Mouse (Mus musculus) embryonic facial prominence, embryonic 15.5 days (tissue): ENCODE measurements around the gene Dcst2. TPM values are rescaled to one million over a fixed set of nuclear protein-coding genes. Genes with fewer than 3 reads are reported as not detected.

Experiments
- ATAC-seq: fragments of 200-750 bp; cut with Nextera tagmentation; 2 replicates; pipeline ENCODE4 v1.8.0; 2017; ENCODE audit warnings: low read depth, moderate TSS enrichment; ENCODE audit not compliant: insufficient number of reproducible peaks, low FRiP score, low TSS enrichment
- H3K27ac ChIP-seq: fragments of 300-500 bp; sonication (generic); replicated peaks from 2 replicates; pipeline ENCODE4 v1.5.1; 2015; ENCODE audit warnings: mild to moderate bottlenecking, inconsistent platforms
- H3K27me3 ChIP-seq: fragments of 300-500 bp; sonication (generic); 2 replicates; pipeline ENCODE4 v1.6.1; 2015; ENCODE audit warnings: inconsistent platforms
- H3K36me3 ChIP-seq: fragments of 300-500 bp; sonication (generic); 2 replicates; pipeline ENCODE4 v1.6.1; 2015; ENCODE audit warnings: mild to moderate bottlenecking, inconsistent platforms
- H3K4me1 ChIP-seq: fragments of 300-500 bp; sonication (generic); 2 replicates; pipeline ENCODE4 v1.6.1; 2015; ENCODE audit warnings: inconsistent platforms
- H3K4me2 ChIP-seq: fragments of 300-500 bp; sonication (generic); replicated peaks from 2 replicates; pipeline ENCODE4 v1.6.1; 2015; ENCODE audit warnings: mild to moderate bottlenecking, inconsistent platforms
- H3K4me3 ChIP-seq: fragments of 300-500 bp; sonication (generic); replicated peaks from 2 replicates; pipeline ENCODE4 v1.5.1; 2015; ENCODE audit warnings: mild to moderate bottlenecking, inconsistent platforms
- H3K9ac ChIP-seq: fragments of 300-500 bp; sonication (generic); 2 replicates; pipeline ENCODE4 v1.6.1; 2015; ENCODE audit warnings: inconsistent platforms
- H3K9me3 ChIP-seq: fragments of 300-500 bp; sonication (generic); replicated peaks from 2 replicates; pipeline ENCODE4 v1.6.1; 2016; ENCODE audit warnings: inconsistent platforms
- whole genome bisulfite sequencing: fragments of 180-500 bp; shearing (Covaris S2); methylation state at CpG from one replicate; pipeline ENCODE4 v1.1.7; 2015; 5-methylcytosine and 5-hydroxymethylcytosine counted together
- polyA plus RNA-seq: library from polyadenylated mRNA; unstranded; fragments of >200 nt; fragmentation: Nextera tagmentation; extraction: Ambion mirVana; gene quantifications from 2 replicates; pipeline ENCODE4 v1.2.1, GENCODE M21; 2015

The Dcst2 gene
- 0.13 and 0.21 TPM in 2 replicates for polyA plus RNA-seq

- H3K27me3 ChIP-seq: no peaks in the 10 kb centered on the region
- no peak within 1 kb of the TSS for H3K4me3 ChIP-seq
- H3K36me3 ChIP-seq: no peaks in the 10 kb centered on the region
- WGBS: 80% methylated on average over 7 of the region's 7 CpGs
- H3K4me1 ChIP-seq: no peaks in the 10 kb centered on the region
- no peak for ATAC-seq
- H3K9me3 ChIP-seq: no peaks in the 10 kb centered on the region
- no peak within 1 kb of the TSS for H3K9ac ChIP-seq
- no peak within 1 kb of the TSS for H3K27ac ChIP-seq
- H3K4me2 ChIP-seq: no peak within 1 kb of the TSS
These were observed at the start of gene Dcst2 for GRCm38 (mm10) chr3:89361675-89362074. TSS of gene Dcst2 (plus strand) at chr3:89361975.

DNA sequence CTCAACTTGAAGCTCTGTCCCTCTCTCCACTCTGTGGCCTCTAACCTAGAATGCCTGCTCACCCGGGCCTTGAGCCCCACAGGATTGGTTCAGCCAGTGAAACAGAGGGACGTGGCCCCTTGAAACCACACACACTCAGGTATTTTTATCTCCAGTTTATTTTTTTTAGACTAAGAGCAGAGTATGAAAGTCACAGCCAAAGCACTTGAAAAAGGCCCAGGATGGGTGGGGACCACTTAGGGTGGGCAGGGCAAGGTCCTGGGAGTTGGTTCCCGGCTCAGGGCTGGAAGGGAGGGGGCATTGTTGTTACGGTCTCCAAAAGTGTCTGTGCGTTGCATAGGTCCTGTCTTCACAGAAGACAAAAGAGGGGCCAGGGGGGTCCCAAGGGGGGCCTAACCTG lies 47.4 kb upstream of the Dcst2 start:
- Histone ChIP-seq H3K4me2 (no peak overlapping the region), H3K4me3 (no peak overlapping the region), H3K9ac (no peak overlapping the region), H3K9me3 (no peaks in the 10 kb centered on the region), H3K27me3 (peaks cover 17% of the 10 kb centered on the region), H3K4me1 (peaks cover 49% of the 10 kb centered on the region), H3K27ac (no peak overlapping the region), H3K36me3 (no peaks in the 10 kb centered on the region)
- no peak for ATAC-seq
- 70% methylated on average over 5 of the region's 5 CpGs for WGBS

GRCm38 (mm10) chr3:89314791-89315190 lies 47.0 kb upstream of the Dcst2 start:
- Histone ChIP-seq H3K4me2 (peak overlapping the region; percentile 59; the same call in 1 of the 2 replicates), H3K9me3 (no peaks in the 10 kb centered on the region), H3K27ac (no peak overlapping the region), H3K9ac (0 out of 2 replicates have a peak overlapping the region, but pooled peaks have one; percentile 28), H3K36me3 (no peaks in the 10 kb centered on the region), H3K27me3 (peaks cover 20% of the 10 kb centered on the region), H3K4me3 (no peak overlapping the region), H3K4me1 (peaks cover 54% of the 10 kb centered on the region)
- 31% methylated on average over 2 of the region's 2 CpGs for WGBS
- ATAC-seq: no peak

- peak overlapping the region; percentile 59 for H3K4me2 ChIP-seq
- no peak for ATAC-seq
- H3K9me3 ChIP-seq: no peaks in the 10 kb centered on the region
- peak overlapping the region; percentile 32 for H3K4me3 ChIP-seq
- H3K27me3 ChIP-seq: peaks cover 25% of the 10 kb centered on the region
- no peaks in the 10 kb centered on the region for H3K36me3 ChIP-seq
- H3K9ac ChIP-seq: peak overlapping the region; percentile 28; the same call in 1 of the 2 replicates
- 6% methylated on average over 26 of the region's 26 CpGs for WGBS
- peaks cover 59% of the 10 kb centered on the region for H3K4me1 ChIP-seq
- H3K27ac ChIP-seq: no peak overlapping the region
These were observed 46.4 kb upstream of the Dcst2 start for GRCm38 (mm10) chr3:89315195-89315929.

DNA sequence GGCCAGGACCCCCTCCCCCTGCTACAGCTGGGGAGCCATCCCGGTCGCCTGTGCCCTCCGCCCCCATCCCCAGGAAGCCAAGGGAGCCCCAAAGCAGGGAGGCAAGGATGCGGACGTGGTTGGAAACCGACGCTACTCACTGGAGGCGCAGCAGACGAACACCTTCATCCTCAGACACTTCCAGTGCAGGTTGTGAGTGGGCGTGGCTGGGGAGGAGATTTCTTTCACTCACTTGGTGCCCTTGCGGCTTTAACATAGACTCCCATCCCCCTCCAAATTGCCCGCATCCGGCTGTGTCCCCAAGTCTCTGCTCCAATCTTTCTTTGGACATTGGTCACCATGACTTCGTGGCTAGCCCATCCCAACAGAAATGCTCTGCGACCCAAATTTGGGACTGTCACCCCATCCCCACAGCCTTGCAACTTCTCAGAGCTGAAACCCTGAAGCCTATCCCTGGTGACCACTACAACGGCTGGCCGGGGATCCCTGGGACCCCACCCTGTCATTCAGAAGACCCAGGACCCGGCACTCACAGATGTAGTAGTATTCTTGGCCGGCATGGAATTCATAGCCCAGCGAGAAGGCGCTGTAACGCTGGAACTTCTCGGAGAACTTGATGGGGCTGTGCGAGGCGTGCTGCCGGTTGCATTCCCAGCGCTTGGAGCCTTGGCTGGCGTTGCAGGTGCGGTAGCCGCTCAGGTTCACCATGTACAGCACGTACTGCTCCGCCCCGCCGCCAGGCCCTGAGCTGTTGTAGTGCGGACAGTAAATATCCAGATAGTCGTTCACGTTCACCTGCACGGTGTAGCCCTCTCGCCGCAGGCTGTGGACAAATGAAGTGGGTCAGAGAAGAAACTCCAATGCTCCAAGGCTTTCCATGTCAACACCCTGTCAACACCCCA lies 45.6 kb upstream of the Dcst2 start:
- Histone ChIP-seq H3K36me3 (no peaks in the 10 kb centered on the region), H3K9ac (no peak overlapping the region), H3K4me1 (peaks cover 68% of the 10 kb centered on the region), H3K27me3 (peaks cover 28% of the 10 kb centered on the region), H3K27ac (no peak overlapping the region; the same call in 1 of the 2 replicates), H3K9me3 (no peaks in the 10 kb centered on the region), H3K4me2 (peak overlapping the region; percentile 59), H3K4me3 (peak overlapping the region; percentile 32)
- 10% methylated on average over 38 of the region's 40 CpGs for WGBS
- ATAC-seq: no peak

GRCm38 (mm10) chr3:89316833-89317232 lies 44.9 kb upstream of the Dcst2 start:
- Histone ChIP-seq H3K4me2 (peak overlapping the region; percentile 59; the same call in 1 of the 2 replicates), H3K27me3 (peaks cover 28% of the 10 kb centered on the region), H3K9me3 (no peaks in the 10 kb centered on the region), H3K27ac (no peak overlapping the region), H3K4me3 (0 out of 2 replicates have a peak overlapping the region, but pooled peaks have one; percentile 32), H3K9ac (no peak overlapping the region), H3K36me3 (no peaks in the 10 kb centered on the region), H3K4me1 (peaks cover 74% of the 10 kb centered on the region)
- WGBS: 0% methylated on average over 4 of the region's 4 CpGs
- peak; percentile 5; the same call in 1 of the 2 replicates for ATAC-seq

- Histone ChIP-seq H3K36me3 (no peaks in the 10 kb centered on the region), H3K4me2 (peak overlapping the region; percentile 59; the same call in 1 of the 2 replicates), H3K4me1 (peaks cover 78% of the 10 kb centered on the region), H3K4me3 (no peak overlapping the region), H3K27me3 (peaks cover 28% of the 10 kb centered on the region), H3K27ac (no peak overlapping the region), H3K9ac (no peak overlapping the region), H3K9me3 (no peaks in the 10 kb centered on the region)
- WGBS: 55% methylated on average over 6 of the region's 6 CpGs
- ATAC-seq: no peak
These were observed 44.5 kb upstream of the Dcst2 start for GRCm38 (mm10) chr3:89317246-89317645.

GRCm38 (mm10) chr3:89318316-89318715 lies 43.5 kb upstream of the Dcst2 start:
- Histone ChIP-seq H3K27me3 (peaks cover 28% of the 10 kb centered on the region), H3K4me1 (peaks cover 85% of the 10 kb centered on the region), H3K36me3 (no peaks in the 10 kb centered on the region), H3K4me2 (peak overlapping the region; percentile 98; the same call in 1 of the 2 replicates), H3K9ac (no peak overlapping the region), H3K9me3 (no peaks in the 10 kb centered on the region), H3K27ac (0 out of 2 replicates have a peak overlapping the region, but pooled peaks have one; percentile 63), H3K4me3 (0 out of 2 replicates have a peak overlapping the region, but pooled peaks have one; percentile 8)
- no peak for ATAC-seq
- whole genome bisulfite sequencing: 61% methylated on average over 8 of the region's 8 CpGs

- Histone ChIP-seq H3K27ac (peak overlapping the region; percentile 63; the same call in 1 of the 2 replicates), H3K9ac (peak overlapping the region; percentile 31; the same call in 1 of the 2 replicates), H3K4me3 (peak overlapping the region; percentile 64), H3K4me1 (peaks cover 85% of the 10 kb centered on the region), H3K9me3 (no peaks in the 10 kb centered on the region), H3K4me2 (peak overlapping the region; percentile 98), H3K36me3 (no peaks in the 10 kb centered on the region), H3K27me3 (peaks cover 28% of the 10 kb centered on the region)
- ATAC-seq: no peak; the same call in 1 of the 2 replicates
- 7% methylated on average over 21 of the region's 21 CpGs for WGBS
These were observed 42.7 kb upstream of the Dcst2 start for GRCm38 (mm10) chr3:89318971-89319590.

DNA sequence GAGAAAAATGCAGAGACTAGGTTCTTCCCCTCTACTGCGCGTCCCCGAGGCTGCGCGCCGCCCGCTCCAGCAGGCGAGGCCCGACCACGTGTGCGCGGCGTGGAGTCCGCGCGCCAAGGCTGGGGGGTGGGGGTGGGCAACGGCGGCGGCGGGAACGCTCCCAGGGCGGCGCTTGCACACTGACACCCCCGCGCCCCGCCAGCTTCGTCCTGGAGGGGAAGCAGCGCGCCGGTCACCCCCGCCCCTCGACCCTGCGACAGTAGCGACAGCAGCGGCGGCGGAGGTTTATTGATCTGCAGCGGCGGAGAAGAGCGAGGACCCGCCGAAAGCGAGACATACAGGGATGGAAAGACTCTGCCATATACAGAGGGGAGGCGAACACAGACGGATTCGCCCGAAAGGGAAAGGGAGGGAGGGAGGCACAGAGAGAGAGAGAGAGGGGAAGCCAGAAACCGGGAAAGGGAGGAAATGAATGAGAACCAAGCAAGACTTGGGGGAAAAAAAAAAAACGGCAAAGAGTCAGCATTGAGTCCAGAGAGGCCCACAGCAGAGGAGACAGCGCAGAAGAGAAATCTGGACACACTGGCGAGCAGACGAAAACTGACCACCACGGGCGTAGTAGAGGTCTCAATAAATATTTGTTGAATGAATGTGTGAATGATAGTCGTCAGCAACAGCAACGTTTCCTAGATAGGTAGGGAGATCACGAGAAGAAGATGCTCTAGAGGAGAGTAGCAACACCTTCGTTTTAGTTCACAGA lies 42.0 kb upstream of the Dcst2 start:
- Histone ChIP-seq H3K27ac (peak overlapping the region; percentile 63; the same call in 1 of the 2 replicates), H3K27me3 (peaks cover 28% of the 10 kb centered on the region), H3K36me3 (no peaks in the 10 kb centered on the region), H3K4me1 (peaks cover 81% of the 10 kb centered on the region), H3K9ac (peak overlapping the region; percentile 31), H3K4me3 (peak overlapping the region; percentile 64), H3K4me2 (peak overlapping the region; percentile 98), H3K9me3 (no peaks in the 10 kb centered on the region)
- no peak for ATAC-seq
- 2% methylated on average over 58 of the region's 58 CpGs for WGBS
